In the genomic region with DNA sequence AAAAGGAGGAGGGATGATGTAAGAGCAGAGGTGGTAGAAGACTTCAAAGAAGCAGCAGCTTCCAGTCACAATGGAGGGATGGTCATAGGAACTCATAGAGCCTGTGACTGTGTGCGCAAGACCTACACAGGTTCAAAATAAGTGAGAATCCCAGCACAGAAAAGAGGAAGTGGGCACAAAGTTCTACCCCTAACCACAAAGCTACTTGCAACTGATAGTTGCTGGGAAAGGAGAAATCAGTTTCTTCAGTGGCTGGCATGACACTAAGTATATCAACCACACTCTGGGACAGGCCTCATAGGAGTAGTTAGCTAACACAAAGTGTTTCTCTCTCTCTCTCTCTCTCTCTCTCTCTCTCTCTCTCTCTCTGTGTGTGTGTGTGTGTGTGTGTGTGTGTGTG, we compare ENCODE assay signal across 22 mouse cellular contexts.
A peak's percentile ranks its signal among the peaks of the same experiment; 100 is the strongest.
DNase-seq lines count a peak whose midpoint lies in the region; ATAC-seq and TF ChIP-seq lines count a peak whose summit lies in the region.
"Had no signal": no experiment of that assay in that cellular context is flagged by ENCODE, and none has a peak within 500 bp of the region (broad histone marks: within the 10 kb centered on the region; RNA-seq: fewer than 3 reads in every experiment).

No protein-coding gene starts in this region.

- no peaks in the 10 kb centered on the region for H3K36me3 ChIP-seq in liver, postnatal 0 days (replicated peaks; ENCODE audit: insufficient read depth, low read length)
- H3K36me3 ChIP-seq in midbrain, embryonic 15.5 days (replicated peaks): no peaks in the 10 kb centered on the region
- H3K36me3 ChIP-seq: embryonic facial prominence, embryonic 15.5 days; forebrain, embryonic 10.5 days; heart, embryonic 15.5 days; hindbrain, embryonic 15.5 days had no signal

- DNase-seq in spleen, postnatal 36 days (ENCODE audit: low spot score in 2 of 2): peak; percentile 1 to 2
- no peak for DNase-seq in spleen, adult 18-20 months
- DNase-seq in c-Kit-positive CD71-negative TER-119-negative erythroid progenitor cells, embryonic 14.5 days (ENCODE audit: low read depth): peak; percentile 17
- no peak for DNase-seq in liver, postnatal 0 days
- no peak for DNase-seq in kidney, postnatal 36 days
- DNase-seq in kidney, postnatal 4 days: no peak
- DNase-seq: adrenal gland, adult 2 months; adrenal gland, postnatal 25 days; embryo, embryonic 11 days; gastrocnemius, adult 2 months; gastrocnemius, postnatal 25 days; heart, adult 18-20 months had no signal

- no peak overlapping the region for H3K4me3 ChIP-seq in liver, postnatal 0 days (ENCODE audit: low read depth, low read length)
- H3K4me3 ChIP-seq in midbrain, embryonic 15.5 days: no peak overlapping the region
- H3K4me3 ChIP-seq: embryonic facial prominence, embryonic 15.5 days; erythroblast, embryonic 14.5 days; forebrain, embryonic 10.5 days; gastrocnemius, adult 2 months; heart, embryonic 15.5 days; hindbrain, embryonic 15.5 days had no signal

- ATAC-seq in liver, postnatal 0 days: 0 out of 2 replicates have a peak, but pooled peaks have one; percentile 17
- no peak for ATAC-seq in midbrain, embryonic 15.5 days (replicated peaks)
- ATAC-seq: CD4-positive, CD25-positive, alpha-beta regulatory T cell, adult 4 months; forebrain, embryonic 14.5 days; inflammation-experienced regulatory T-cells, adult 6 months had no signal

- 33% methylated on average over 1 of the region's 1 CpGs for WGBS in liver, postnatal 0 days (ENCODE audit: insufficient replicate concordance)
- 96% methylated on average over 1 of the region's 1 CpGs for WGBS in midbrain, embryonic 15.5 days

- no peaks in the 10 kb centered on the region for H3K27me3 ChIP-seq in liver, postnatal 0 days (ENCODE audit: insufficient read depth, low read length)
- no peaks in the 10 kb centered on the region for H3K27me3 ChIP-seq in midbrain, embryonic 15.5 days (replicated peaks)
- H3K27me3 ChIP-seq: embryonic facial prominence, embryonic 15.5 days; heart, embryonic 15.5 days; hindbrain, embryonic 15.5 days had no signal

- TF ChIP-seq EP300 in liver, postnatal 0 days (IDR thresholded peaks at IDR 0.05; ENCODE audit: low read depth): no peak

- H3K9me3 ChIP-seq in liver, postnatal 0 days (ENCODE audit: low read length): no peaks in the 10 kb centered on the region
- no peaks in the 10 kb centered on the region for H3K9me3 ChIP-seq in midbrain, embryonic 15.5 days
- H3K9me3 ChIP-seq: embryonic facial prominence, embryonic 15.5 days; heart, embryonic 15.5 days; hindbrain, embryonic 15.5 days had no signal

- no peak overlapping the region for H3K27ac ChIP-seq in liver, postnatal 0 days (ENCODE audit: low read depth)
- H3K27ac ChIP-seq in midbrain, embryonic 15.5 days: no peak overlapping the region
- H3K27ac ChIP-seq: embryonic facial prominence, embryonic 15.5 days; forebrain, embryonic 10.5 days; gastrocnemius, adult 2 months; heart, embryonic 15.5 days; hindbrain, embryonic 15.5 days had no signal

- no peak for TF ChIP-seq CTCF in liver, postnatal 0 days (IDR thresholded peaks at IDR 0.05; ENCODE audit: low read depth)

- H3K4me1 ChIP-seq in liver, postnatal 0 days (ENCODE audit: insufficient read depth): no peaks in the 10 kb centered on the region
- H3K4me1 ChIP-seq in midbrain, embryonic 15.5 days: no peaks in the 10 kb centered on the region
- H3K4me1 ChIP-seq: embryonic facial prominence, embryonic 15.5 days; forebrain, embryonic 10.5 days; heart, embryonic 15.5 days; hindbrain, embryonic 15.5 days had no signal

- no peak overlapping the region for H3K4me2 ChIP-seq in liver, postnatal 0 days (ENCODE audit: low read depth, low read length)
- no peak overlapping the region for H3K4me2 ChIP-seq in midbrain, embryonic 15.5 days
- H3K4me2 ChIP-seq: embryonic facial prominence, embryonic 15.5 days; heart, embryonic 11.5 days; heart, embryonic 15.5 days; hindbrain, embryonic 15.5 days had no signal

- H3K9ac ChIP-seq in liver, postnatal 0 days (replicated peaks): no peak overlapping the region
- H3K9ac ChIP-seq in midbrain, embryonic 15.5 days: no peak overlapping the region
- H3K9ac ChIP-seq: embryonic facial prominence, embryonic 15.5 days; heart, embryonic 15.5 days; hindbrain, embryonic 15.5 days had no signal

Comparison
In these comparisons a context has a peak if more than half of its experiments do, and no peak if none do; other contexts are left out.
1. DNase-seq: peak in spleen, postnatal 36 days (2 of 2) and c-Kit-positive CD71-negative TER-119-negative erythroid progenitor cells, embryonic 14.5 days (single experiment); none in spleen, adult 18-20 months (0 of 2), liver, postnatal 0 days (single experiment), kidney, postnatal 36 days (0 of 2) and kidney, postnatal 4 days (0 of 2).